Mouse (Mus musculus): ENCODE data around the gene Aar2. TPM values are rescaled to one million over a fixed set of nuclear protein-coding genes. Genes with fewer than 3 reads are reported as not detected.

The Aar2 gene
- polyA plus RNA-seq, 1 experiment = 41.4 TPM

GRCm38 (mm10) chr2:156568647-156569046, 21.3 kb downstream of the Aar2 start:
- WGBS = 91% methylated on average over 7 of the region's 7 CpGs
- H3K27ac ChIP-seq (ENCODE audit: insufficient read depth, low read length) = no peak overlapping the region
- H3K27me3 ChIP-seq (ENCODE audit: control insufficient read depth, insufficient read depth, low read length) = no peaks in the 10 kb centered on the region
- TF ChIP-seq POLR2A (IDR thresholded peaks at IDR 0.05; ENCODE audit: borderline replicate concordance, insufficient read depth, low read length) = no peak
- TF ChIP-seq CTCF (IDR thresholded peaks at IDR 0.05; ENCODE audit: borderline replicate concordance, insufficient read depth, low read depth, low read length) = no peak
- peaks cover 11% of the 10 kb centered on the region; the same call in 1 of the 2 replicates for H3K4me1 ChIP-seq (ENCODE audit: control insufficient read depth, insufficient read depth, low read length)
- no peak for DNase-seq
- no peak overlapping the region for H3K4me3 ChIP-seq (replicated peaks; ENCODE audit: insufficient read depth, low read depth, low read length)

- no peak for TF ChIP-seq POLR2A (IDR thresholded peaks at IDR 0.05; ENCODE audit: borderline replicate concordance, insufficient read depth, low read length)
- no peak for TF ChIP-seq CTCF (IDR thresholded peaks at IDR 0.05; ENCODE audit: borderline replicate concordance, insufficient read depth, low read depth, low read length)
- no peak overlapping the region for H3K27ac ChIP-seq (ENCODE audit: insufficient read depth, low read length)
- WGBS = 93% methylated on average over 3 of the region's 3 CpGs
These were observed 21.9 kb downstream of the Aar2 start for GRCm38 (mm10) chr2:156569261-156569660.

GRCm38 (mm10) chr2:156571521-156571920, 24.1 kb downstream of the Aar2 start:
- Histone ChIP-seq H3K4me1 (ENCODE audit: control insufficient read depth, insufficient read depth, low read length) (peaks cover 5% of the 10 kb centered on the region; the same call in 1 of the 2 replicates), H3K4me3 (replicated peaks; ENCODE audit: insufficient read depth, low read depth, low read length) (no peak overlapping the region), H3K27me3 (ENCODE audit: control insufficient read depth, insufficient read depth, low read length) (no peaks in the 10 kb centered on the region), H3K27ac (ENCODE audit: insufficient read depth, low read length) (no peak overlapping the region)
- no peak for DNase-seq
- TF ChIP-seq POLR2A (IDR thresholded peaks at IDR 0.05; ENCODE audit: borderline replicate concordance, insufficient read depth, low read length) (no peak), CTCF (IDR thresholded peaks at IDR 0.05; ENCODE audit: borderline replicate concordance, insufficient read depth, low read depth, low read length) (no peak)
- 69% methylated on average over 6 of the region's 6 CpGs for WGBS

More at GRCm38 (mm10) chr2:156569261-156569660, 21.9 kb downstream of the Aar2 start:
- Histone ChIP-seq H3K4me3 (replicated peaks; ENCODE audit: insufficient read depth, low read depth, low read length) (no peak overlapping the region), H3K4me1 (ENCODE audit: control insufficient read depth, insufficient read depth, low read length) (peaks cover 11% of the 10 kb centered on the region; the same call in 1 of the 2 replicates), H3K27me3 (ENCODE audit: control insufficient read depth, insufficient read depth, low read length) (no peaks in the 10 kb centered on the region)
- no peak for DNase-seq

GRCm38 (mm10) chr2:156576850-156577587, 29.6 kb downstream of the Aar2 start:
- no peak overlapping the region for H3K4me3 ChIP-seq (replicated peaks; ENCODE audit: insufficient read depth, low read depth, low read length)
- no peak for DNase-seq
- H3K4me1 ChIP-seq (ENCODE audit: control insufficient read depth, insufficient read depth, low read length) = no peaks in the 10 kb centered on the region
- 35% methylated on average over 7 of the region's 7 CpGs for WGBS
- H3K27ac ChIP-seq (ENCODE audit: insufficient read depth, low read length) = no peak overlapping the region
- no peaks in the 10 kb centered on the region for H3K27me3 ChIP-seq (ENCODE audit: control insufficient read depth, insufficient read depth, low read length)
- TF ChIP-seq CTCF (IDR thresholded peaks at IDR 0.05; ENCODE audit: borderline replicate concordance, insufficient read depth, low read depth, low read length) = no peak
- no peak for TF ChIP-seq POLR2A (IDR thresholded peaks at IDR 0.05; ENCODE audit: borderline replicate concordance, insufficient read depth, low read length)

- Histone ChIP-seq H3K27ac (ENCODE audit: insufficient read depth, low read length) (no peak overlapping the region), H3K27me3 (ENCODE audit: control insufficient read depth, insufficient read depth, low read length) (no peaks in the 10 kb centered on the region), H3K4me3 (replicated peaks; ENCODE audit: insufficient read depth, low read depth, low read length) (no peak overlapping the region), H3K4me1 (ENCODE audit: control insufficient read depth, insufficient read depth, low read length) (peaks cover 7% of the 10 kb centered on the region; the same call in 1 of the 2 replicates)
- DNase-seq = no peak
- WGBS = 72% methylated on average over 5 of the region's 5 CpGs
- TF ChIP-seq CTCF (IDR thresholded peaks at IDR 0.05; ENCODE audit: borderline replicate concordance, insufficient read depth, low read depth, low read length) = no peak
These were observed 33.1 kb downstream of the Aar2 start for GRCm38 (mm10) chr2:156580507-156580906.

GRCm38 (mm10) chr2:156581244-156581643, 33.9 kb downstream of the Aar2 start:
- WGBS = 37% methylated on average over 10 of the region's 10 CpGs
- Histone ChIP-seq H3K4me3 (replicated peaks; ENCODE audit: insufficient read depth, low read depth, low read length) (no peak overlapping the region), H3K4me1 (ENCODE audit: control insufficient read depth, insufficient read depth, low read length) (peaks cover 7% of the 10 kb centered on the region; the same call in 1 of the 2 replicates), H3K27me3 (ENCODE audit: control insufficient read depth, insufficient read depth, low read length) (no peaks in the 10 kb centered on the region), H3K27ac (ENCODE audit: insufficient read depth, low read length) (no peak overlapping the region)
- DNase-seq = peak in 1 of 2 experiments; percentile 40
- TF ChIP-seq POLR2A (IDR thresholded peaks at IDR 0.05; ENCODE audit: borderline replicate concordance, insufficient read depth, low read length) (no peak), CTCF (IDR thresholded peaks at IDR 0.05; ENCODE audit: borderline replicate concordance, insufficient read depth, low read depth, low read length) (no peak)

GRCm38 (mm10) chr2:156582887-156583286, 35.5 kb downstream of the Aar2 start:
- Histone ChIP-seq H3K27ac (ENCODE audit: insufficient read depth, low read length) (no peak overlapping the region), H3K4me1 (ENCODE audit: control insufficient read depth, insufficient read depth, low read length) (peaks cover 7% of the 10 kb centered on the region; the same call in 1 of the 2 replicates), H3K27me3 (ENCODE audit: control insufficient read depth, insufficient read depth, low read length) (no peaks in the 10 kb centered on the region), H3K4me3 (replicated peaks; ENCODE audit: insufficient read depth, low read depth, low read length) (no peak overlapping the region)
- WGBS = 85% methylated on average over 10 of the region's 10 CpGs
- no peak for TF ChIP-seq POLR2A (IDR thresholded peaks at IDR 0.05; ENCODE audit: borderline replicate concordance, insufficient read depth, low read length)
- TF ChIP-seq CTCF (IDR thresholded peaks at IDR 0.05; ENCODE audit: borderline replicate concordance, insufficient read depth, low read depth, low read length) = no peak
- no peak for DNase-seq

Data from cerebellum, adult 2 months (tissue).